Mouse (Mus musculus): ENCODE results near the gene Vac14. TPM values are rescaled to one million over a fixed set of nuclear protein-coding genes. Genes with fewer than 3 reads are reported as not detected.

Vac14 gene
- polyA plus RNA-seq, 1 experiment from 2014 or later, result 32.8 TPM

- no peak for DNase-seq (ENCODE audit: low spot score)
- ATAC-seq (ENCODE audit: low FRiP score), result no peak
- no peak overlapping the region for H3K27ac ChIP-seq
- H3K4me3 ChIP-seq (replicated peaks; ENCODE audit: low read length), result no peak overlapping the region
- 78% methylated on average over 4 of the region's 4 CpGs for WGBS
- H3K4me1 ChIP-seq (replicated peaks; ENCODE audit: control insufficient read depth, insufficient read depth, low read length), result no peaks in the 10 kb centered on the region
- H3K27me3 ChIP-seq (ENCODE audit: control insufficient read depth, insufficient read depth, low read length), result no peaks in the 10 kb centered on the region
- H3K9ac ChIP-seq, result no peak overlapping the region
- no peaks in the 10 kb centered on the region for H3K36me3 ChIP-seq (replicated peaks; ENCODE audit: control insufficient read depth, insufficient read depth)
- no peak overlapping the region for H3K4me2 ChIP-seq (replicated peaks)
- no peaks in the 10 kb centered on the region for H3K9me3 ChIP-seq (ENCODE audit: control insufficient read depth, low read length)
Observed at GRCm38 (mm10) chr8:110626431-110626830, 8.0 kb downstream of the Vac14 start.

GRCm38 (mm10) chr8:110629245-110630063 is 11.1 kb downstream of the Vac14 start:
- 65% methylated on average over 9 of the region's 9 CpGs for WGBS
- no peak overlapping the region for H3K4me2 ChIP-seq (replicated peaks)
- no peak overlapping the region for H3K27ac ChIP-seq
- no peak for ATAC-seq (ENCODE audit: low FRiP score)
- H3K9ac ChIP-seq, result no peak overlapping the region
- no peaks in the 10 kb centered on the region for H3K27me3 ChIP-seq (ENCODE audit: control insufficient read depth, insufficient read depth, low read length)
- H3K4me3 ChIP-seq (replicated peaks; ENCODE audit: low read length), result no peak overlapping the region
- no peaks in the 10 kb centered on the region for H3K9me3 ChIP-seq (ENCODE audit: control insufficient read depth, low read length)
- peak; percentile 49 for DNase-seq (ENCODE audit: low spot score)
- H3K4me1 ChIP-seq (replicated peaks; ENCODE audit: control insufficient read depth, insufficient read depth, low read length), result no peaks in the 10 kb centered on the region
- peaks cover 27% of the 10 kb centered on the region for H3K36me3 ChIP-seq (replicated peaks; ENCODE audit: control insufficient read depth, insufficient read depth)

- Histone ChIP-seq H3K9me3 (ENCODE audit: control insufficient read depth, low read length) (no peaks in the 10 kb centered on the region), H3K9ac (no peak overlapping the region), H3K27me3 (ENCODE audit: control insufficient read depth, insufficient read depth, low read length) (no peaks in the 10 kb centered on the region), H3K4me2 (replicated peaks) (no peak overlapping the region), H3K27ac (no peak overlapping the region), H3K4me1 (replicated peaks; ENCODE audit: control insufficient read depth, insufficient read depth, low read length) (no peaks in the 10 kb centered on the region), H3K36me3 (replicated peaks; ENCODE audit: control insufficient read depth, insufficient read depth) (peaks cover 34% of the 10 kb centered on the region), H3K4me3 (replicated peaks; ENCODE audit: low read length) (no peak overlapping the region)
- ATAC-seq (ENCODE audit: low FRiP score) (no peak), DNase-seq (ENCODE audit: low spot score) (no peak)
- 96% methylated on average over 3 of the region's 3 CpGs for WGBS
Observed at GRCm38 (mm10) chr8:110630079-110630478, 11.7 kb downstream of the Vac14 start.

- no peaks in the 10 kb centered on the region for H3K27me3 ChIP-seq (ENCODE audit: control insufficient read depth, insufficient read depth, low read length)
- no peak overlapping the region for H3K4me2 ChIP-seq (replicated peaks)
- ATAC-seq (ENCODE audit: low FRiP score), result no peak
- H3K4me3 ChIP-seq (replicated peaks; ENCODE audit: low read length), result no peak overlapping the region
- H3K27ac ChIP-seq, result no peak overlapping the region
- DNase-seq (ENCODE audit: low spot score), result no peak
- WGBS, result 87% methylated on average over 8 of the region's 8 CpGs
- H3K9me3 ChIP-seq (ENCODE audit: control insufficient read depth, low read length), result no peaks in the 10 kb centered on the region
- no peaks in the 10 kb centered on the region for H3K4me1 ChIP-seq (replicated peaks; ENCODE audit: control insufficient read depth, insufficient read depth, low read length)
- peaks cover 39% of the 10 kb centered on the region for H3K36me3 ChIP-seq (replicated peaks; ENCODE audit: control insufficient read depth, insufficient read depth)
- H3K9ac ChIP-seq, result no peak overlapping the region
Observed at GRCm38 (mm10) chr8:110630571-110631071, 12.2 kb downstream of the Vac14 start.

GRCm38 (mm10) chr8:110631201-110631600 is 12.8 kb downstream of the Vac14 start:
- H3K27me3 ChIP-seq (ENCODE audit: control insufficient read depth, insufficient read depth, low read length), result no peaks in the 10 kb centered on the region
- no peak overlapping the region for H3K4me2 ChIP-seq (replicated peaks)
- ATAC-seq (ENCODE audit: low FRiP score) (no peak), DNase-seq (ENCODE audit: low spot score) (no peak)
- H3K36me3 ChIP-seq (replicated peaks; ENCODE audit: control insufficient read depth, insufficient read depth), result peaks cover 45% of the 10 kb centered on the region
- no peak overlapping the region for H3K9ac ChIP-seq
- no peaks in the 10 kb centered on the region for H3K9me3 ChIP-seq (ENCODE audit: control insufficient read depth, low read length)
- H3K4me1 ChIP-seq (replicated peaks; ENCODE audit: control insufficient read depth, insufficient read depth, low read length), result no peaks in the 10 kb centered on the region
- 95% methylated on average over 7 of the region's 7 CpGs for WGBS
- H3K27ac ChIP-seq, result no peak overlapping the region
- H3K4me3 ChIP-seq (replicated peaks; ENCODE audit: low read length), result no peak overlapping the region

GRCm38 (mm10) chr8:110633814-110634213 is 15.4 kb downstream of the Vac14 start:
- no peaks in the 10 kb centered on the region for H3K27me3 ChIP-seq (ENCODE audit: control insufficient read depth, insufficient read depth, low read length)
- no peak overlapping the region for H3K27ac ChIP-seq
- no peak overlapping the region for H3K9ac ChIP-seq
- H3K4me3 ChIP-seq (replicated peaks; ENCODE audit: low read length), result no peak overlapping the region
- H3K4me1 ChIP-seq (replicated peaks; ENCODE audit: control insufficient read depth, insufficient read depth, low read length), result no peaks in the 10 kb centered on the region
- WGBS, result 98% methylated on average over 3 of the region's 3 CpGs
- no peak for ATAC-seq (ENCODE audit: low FRiP score)
- no peak overlapping the region for H3K4me2 ChIP-seq (replicated peaks)
- H3K9me3 ChIP-seq (ENCODE audit: control insufficient read depth, low read length), result no peaks in the 10 kb centered on the region
- H3K36me3 ChIP-seq (replicated peaks; ENCODE audit: control insufficient read depth, insufficient read depth), result peaks cover 71% of the 10 kb centered on the region
- DNase-seq (ENCODE audit: low spot score), result no peak

- DNase-seq (ENCODE audit: low spot score) (no peak), ATAC-seq (ENCODE audit: low FRiP score) (no peak)
- H3K36me3 ChIP-seq (replicated peaks; ENCODE audit: control insufficient read depth, insufficient read depth), result peaks cover 82% of the 10 kb centered on the region
- no peaks in the 10 kb centered on the region for H3K9me3 ChIP-seq (ENCODE audit: control insufficient read depth, low read length)
- H3K4me3 ChIP-seq (replicated peaks; ENCODE audit: low read length), result no peak overlapping the region
- no peaks in the 10 kb centered on the region for H3K27me3 ChIP-seq (ENCODE audit: control insufficient read depth, insufficient read depth, low read length)
- no peaks in the 10 kb centered on the region for H3K4me1 ChIP-seq (replicated peaks; ENCODE audit: control insufficient read depth, insufficient read depth, low read length)
- H3K4me2 ChIP-seq (replicated peaks), result no peak overlapping the region
- H3K9ac ChIP-seq, result no peak overlapping the region
- no peak overlapping the region for H3K27ac ChIP-seq
- 95% methylated on average over 6 of the region's 6 CpGs for WGBS
Observed at GRCm38 (mm10) chr8:110636182-110636581, 17.8 kb downstream of the Vac14 start.

GRCm38 (mm10) chr8:110642331-110642730 is 23.9 kb downstream of the Vac14 start:
- H3K4me2 ChIP-seq (replicated peaks), result no peak overlapping the region
- no peaks in the 10 kb centered on the region for H3K27me3 ChIP-seq (ENCODE audit: control insufficient read depth, insufficient read depth, low read length)
- DNase-seq (ENCODE audit: low spot score) (no peak), ATAC-seq (ENCODE audit: low FRiP score) (no peak)
- no peak overlapping the region for H3K27ac ChIP-seq
- no peaks in the 10 kb centered on the region for H3K9me3 ChIP-seq (ENCODE audit: control insufficient read depth, low read length)
- no peaks in the 10 kb centered on the region for H3K4me1 ChIP-seq (replicated peaks; ENCODE audit: control insufficient read depth, insufficient read depth, low read length)
- no peak overlapping the region for H3K4me3 ChIP-seq (replicated peaks; ENCODE audit: low read length)
- 91% methylated on average over 5 of the region's 5 CpGs for WGBS
- peaks cover 58% of the 10 kb centered on the region for H3K36me3 ChIP-seq (replicated peaks; ENCODE audit: control insufficient read depth, insufficient read depth)
- no peak overlapping the region for H3K9ac ChIP-seq

- ATAC-seq (ENCODE audit: low FRiP score) (no peak), DNase-seq (ENCODE audit: low spot score) (no peak)
- WGBS, result 79% methylated on average over 4 of the region's 4 CpGs
- Histone ChIP-seq H3K36me3 (replicated peaks; ENCODE audit: control insufficient read depth, insufficient read depth) (peaks cover 50% of the 10 kb centered on the region), H3K4me3 (replicated peaks; ENCODE audit: low read length) (no peak overlapping the region), H3K27me3 (ENCODE audit: control insufficient read depth, insufficient read depth, low read length) (no peaks in the 10 kb centered on the region), H3K27ac (no peak overlapping the region), H3K9ac (no peak overlapping the region), H3K4me1 (replicated peaks; ENCODE audit: control insufficient read depth, insufficient read depth, low read length) (no peaks in the 10 kb centered on the region), H3K9me3 (ENCODE audit: control insufficient read depth, low read length) (no peaks in the 10 kb centered on the region), H3K4me2 (replicated peaks) (no peak overlapping the region)
Observed at GRCm38 (mm10) chr8:110643177-110643576, 24.8 kb downstream of the Vac14 start.
